Mouse (Mus musculus) megakaryocyte, embryonic 14.5 days (primary cell): Measurements from ENCODE around the gene Pepd.

Experiments used
- FLI1 ChIP-seq: IDR thresholded peaks from 2 replicates; pipeline ENCODE4 v1.6.1; 2012; ENCODE audit warnings: low read length, inconsistent platforms, mixed read lengths
- GATA1 ChIP-seq: IDR thresholded peaks from 3 replicates; pipeline ENCODE4 v1.6.1; 2012; ENCODE audit warnings: mixed read lengths, low read length, inconsistent platforms, borderline replicate concordance

DNA sequence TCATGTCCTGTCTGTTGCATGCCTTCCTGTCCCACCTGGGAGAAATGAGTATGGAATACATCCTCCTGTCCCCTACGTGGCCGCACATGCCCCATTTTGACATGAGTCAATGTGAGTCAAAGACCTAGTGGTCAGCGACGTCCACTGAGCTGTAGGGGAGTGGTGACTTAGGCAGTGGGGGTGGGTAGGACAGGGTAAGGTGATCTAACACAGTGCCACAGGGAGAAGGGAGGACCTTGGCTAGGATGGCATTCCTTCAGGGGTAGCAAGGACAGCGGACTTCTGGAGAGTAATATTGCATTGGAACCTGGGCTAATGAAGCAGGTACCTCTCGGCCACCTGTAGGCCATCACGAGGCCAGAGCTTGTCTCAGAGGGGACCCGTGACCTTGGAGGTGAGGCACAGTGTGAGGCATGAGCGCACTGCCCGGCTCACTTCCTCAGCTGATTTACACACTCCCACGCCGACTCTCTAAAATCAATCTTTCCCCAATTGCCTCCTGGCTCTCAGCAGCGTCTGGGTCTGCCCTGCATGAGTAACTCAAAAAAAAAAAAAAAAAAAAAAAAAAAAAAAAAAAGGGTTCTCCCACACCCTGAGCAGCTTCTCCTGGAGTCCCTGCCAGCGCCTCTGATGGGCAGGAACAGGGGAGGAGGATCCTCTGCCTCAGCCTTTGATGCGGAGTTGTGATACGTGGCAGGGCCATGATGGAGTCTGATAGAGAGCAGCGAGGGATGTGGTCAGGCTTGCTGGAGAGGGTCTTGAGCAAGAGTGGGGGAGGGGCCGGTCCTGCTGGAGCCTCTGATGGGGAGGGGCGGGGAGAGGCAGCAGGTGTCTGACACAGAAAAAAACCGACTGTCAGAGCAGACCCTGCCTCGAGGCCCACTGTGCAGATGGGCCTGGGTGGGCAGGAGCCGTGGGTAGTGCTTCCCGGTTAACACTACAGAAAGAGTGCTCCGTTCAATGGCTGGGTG is 1.8 kb upstream of the Pepd start:
- no peak for TF ChIP-seq GATA1
- no peak for TF ChIP-seq FLI1
